Mouse (Mus musculus) retina, adult 2 months (tissue): ENCODE measurements around the gene H2afy.

ENCODE experiments used
- DNase-seq: peaks from one replicate; pipeline ENCODE4 v3.0.0-alpha.2; 2012; ENCODE audit warnings: low read depth, low spot score

Gene H2afy

DNA sequence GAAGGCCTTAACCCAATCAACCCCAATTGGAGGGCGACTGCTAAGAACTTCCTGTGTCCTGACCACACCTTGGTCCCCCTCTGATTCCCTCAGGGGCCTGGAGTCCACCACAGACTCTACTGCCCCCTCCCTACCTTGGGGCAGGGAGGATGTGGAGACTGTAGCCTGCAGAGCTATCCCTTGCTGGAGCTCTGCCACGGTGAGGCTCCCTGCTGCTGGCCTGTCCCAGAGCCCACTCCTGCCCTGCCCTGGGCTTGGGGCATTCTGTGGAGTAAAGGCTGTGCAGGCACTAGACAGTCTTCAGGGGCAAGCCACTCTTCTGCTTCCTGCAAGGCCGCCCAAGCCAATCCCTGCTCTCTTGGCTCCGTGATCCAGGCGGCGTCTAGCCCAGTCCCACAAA lies 24.6 kb downstream of the H2afy start:
- DNase-seq, result no peak

- no peak for DNase-seq
Observed at GRCm38 (mm10) chr13:56110694-56111531, 25.2 kb downstream of the H2afy start.

DNA sequence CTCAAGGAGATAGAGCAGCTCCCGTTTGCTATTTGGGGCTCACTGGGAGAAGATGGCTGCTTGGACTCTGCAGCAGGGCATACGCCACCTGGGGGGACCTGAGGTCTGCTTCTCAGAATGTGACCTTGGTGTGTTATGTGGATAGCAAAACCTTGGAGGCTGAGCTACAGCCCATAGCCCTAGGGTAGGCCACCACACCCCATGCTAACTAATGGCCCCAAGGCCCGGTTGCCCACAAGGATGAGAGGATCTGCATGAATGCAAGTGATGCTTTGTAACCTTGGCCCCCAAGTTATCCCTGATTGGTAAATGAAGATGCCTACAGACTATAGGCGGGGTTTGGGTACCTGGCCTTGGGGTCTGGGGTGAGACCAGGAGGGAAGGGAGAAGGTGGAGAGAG lies 26.5 kb downstream of the H2afy start:
- no peak for DNase-seq

- no peak for DNase-seq
Observed at GRCm38 (mm10) chr13:56108849-56109519, 27.2 kb downstream of the H2afy start.

DNA sequence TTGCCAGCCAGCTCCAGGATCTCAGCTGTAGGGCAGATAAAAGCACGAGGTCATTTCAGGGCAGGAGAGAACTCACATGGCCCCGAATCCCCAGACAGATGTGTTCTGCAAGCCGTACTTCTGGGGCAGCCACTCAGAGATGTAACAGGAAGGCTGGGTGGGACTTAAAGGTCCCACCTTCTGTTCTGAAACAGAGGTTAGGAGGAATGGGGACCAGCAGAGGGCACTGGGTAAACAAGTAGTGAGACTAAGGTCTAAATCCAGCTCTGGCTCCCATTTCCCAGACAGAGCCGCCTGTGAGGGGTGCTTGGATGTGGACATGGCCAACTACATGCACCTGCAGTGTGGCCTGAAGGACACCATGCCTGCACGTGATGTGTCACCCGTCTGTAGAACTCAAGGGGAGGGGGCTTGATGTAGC lies 31.2 kb downstream of the H2afy start:
- DNase-seq, result no peak

- no peak for DNase-seq
Observed at GRCm38 (mm10) chr13:56103796-56104746, 32.1 kb downstream of the H2afy start.

DNA sequence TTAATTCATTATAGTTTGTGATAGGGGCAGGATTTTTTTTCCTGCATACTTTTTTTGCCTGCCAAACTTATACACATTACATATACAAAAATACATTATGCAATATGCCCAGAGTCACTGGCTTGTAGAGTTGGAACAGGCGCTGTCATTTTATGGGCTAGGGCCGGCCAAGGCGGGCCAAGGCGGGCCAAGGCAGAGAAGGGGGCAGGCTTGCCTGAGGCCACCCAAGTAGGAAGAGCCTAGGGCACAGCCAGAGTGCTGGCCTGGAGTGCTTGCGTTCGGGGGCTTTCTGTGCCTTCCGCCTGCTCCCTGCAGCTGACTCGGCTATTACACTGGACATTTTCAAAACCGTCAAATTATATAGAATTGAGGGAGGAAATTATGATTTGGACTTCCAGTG lies 34.0 kb downstream of the H2afy start:
- DNase-seq, result no peak

GRCm38 (mm10) chr13:56095601-56096195 lies 40.5 kb downstream of the H2afy start:
- DNase-seq, result no peak

DNA sequence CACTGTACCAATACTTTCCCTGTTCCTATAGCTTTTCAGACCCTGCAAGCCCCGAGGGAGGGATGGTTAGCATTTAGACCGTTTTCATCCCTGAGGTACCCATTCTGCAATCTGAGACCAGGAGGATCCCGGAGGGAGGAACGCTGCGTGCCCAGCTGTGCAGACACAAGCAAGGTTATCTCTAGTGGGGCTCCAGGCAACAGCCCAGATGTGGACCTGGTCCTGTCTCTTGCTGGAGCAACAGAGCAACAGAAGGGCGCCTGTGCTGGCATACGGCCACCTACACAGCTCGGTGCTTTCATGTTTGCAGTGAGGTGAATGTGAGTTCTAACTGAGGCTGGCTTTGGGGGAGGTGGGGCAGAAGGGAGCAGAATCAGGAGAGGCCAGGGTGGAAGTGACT lies 41.6 kb downstream of the H2afy start:
- DNase-seq, result no peak

DNA sequence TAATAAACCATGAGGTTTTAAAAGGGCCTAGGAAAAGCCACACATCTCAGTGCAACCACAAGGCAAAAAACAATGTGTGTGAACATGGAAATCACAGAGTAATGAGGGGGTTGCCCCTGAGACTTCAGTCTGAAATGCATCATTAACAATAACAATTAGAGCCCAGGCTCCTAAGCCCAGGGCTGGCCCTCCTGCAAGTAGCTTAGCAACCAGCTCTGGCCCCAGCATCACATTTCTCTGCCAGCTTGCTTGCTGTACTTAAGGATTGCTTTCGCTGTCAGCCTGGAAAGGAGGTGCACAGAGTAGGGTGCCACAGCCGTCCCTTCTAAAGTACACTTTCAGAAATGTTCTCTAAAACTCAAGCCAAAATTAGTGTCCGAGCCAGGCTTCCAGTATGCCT lies 42.5 kb downstream of the H2afy start:
- DNase-seq, result no peak

- DNase-seq, result no peak
Observed at GRCm38 (mm10) chr13:56092606-56093005, 43.6 kb downstream of the H2afy start.

DNA sequence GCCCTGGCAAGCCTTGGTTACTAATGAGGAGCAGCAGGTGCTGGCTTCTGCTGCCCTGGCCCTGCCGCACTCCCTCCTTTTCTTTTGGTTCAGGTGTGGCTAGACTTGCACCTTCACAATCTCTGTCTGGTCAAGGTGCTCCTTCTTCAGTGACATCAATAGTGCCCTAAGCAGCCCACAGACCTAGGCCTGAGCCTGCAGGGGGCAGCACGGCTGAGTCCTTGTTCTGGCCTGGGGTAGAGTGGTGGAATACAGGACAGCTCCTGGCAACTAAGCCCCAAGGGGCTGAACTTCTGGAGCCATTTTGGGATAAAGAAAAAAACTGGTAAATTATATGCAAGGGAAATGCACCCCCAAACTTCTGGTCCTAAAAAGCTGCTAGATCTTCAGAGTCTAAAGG lies 45.6 kb downstream of the H2afy start:
- no peak for DNase-seq

GRCm38 (mm10) chr13:56088602-56089001 lies 47.6 kb downstream of the H2afy start:
- no peak for DNase-seq

DNA sequence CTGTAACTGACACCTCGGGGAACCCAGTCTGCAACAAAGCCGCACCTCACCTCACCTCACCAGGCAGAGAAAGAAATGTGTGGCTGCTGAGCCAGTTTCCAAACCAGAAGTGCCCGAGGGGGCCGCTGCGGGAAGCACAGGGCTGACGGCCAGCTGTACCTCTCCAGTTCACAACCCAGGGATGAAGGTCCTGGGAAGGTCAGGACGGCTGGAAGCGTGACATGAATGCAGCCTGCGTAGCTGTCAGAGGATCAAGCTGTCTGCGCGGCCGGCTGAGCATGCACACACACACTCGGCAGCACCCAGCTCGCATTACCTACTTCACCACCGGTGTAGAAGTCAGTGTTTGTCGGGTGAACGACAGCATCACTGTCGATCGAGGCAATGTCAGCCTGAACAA lies 48.2 kb downstream of the H2afy start:
- DNase-seq, result no peak

DNA sequence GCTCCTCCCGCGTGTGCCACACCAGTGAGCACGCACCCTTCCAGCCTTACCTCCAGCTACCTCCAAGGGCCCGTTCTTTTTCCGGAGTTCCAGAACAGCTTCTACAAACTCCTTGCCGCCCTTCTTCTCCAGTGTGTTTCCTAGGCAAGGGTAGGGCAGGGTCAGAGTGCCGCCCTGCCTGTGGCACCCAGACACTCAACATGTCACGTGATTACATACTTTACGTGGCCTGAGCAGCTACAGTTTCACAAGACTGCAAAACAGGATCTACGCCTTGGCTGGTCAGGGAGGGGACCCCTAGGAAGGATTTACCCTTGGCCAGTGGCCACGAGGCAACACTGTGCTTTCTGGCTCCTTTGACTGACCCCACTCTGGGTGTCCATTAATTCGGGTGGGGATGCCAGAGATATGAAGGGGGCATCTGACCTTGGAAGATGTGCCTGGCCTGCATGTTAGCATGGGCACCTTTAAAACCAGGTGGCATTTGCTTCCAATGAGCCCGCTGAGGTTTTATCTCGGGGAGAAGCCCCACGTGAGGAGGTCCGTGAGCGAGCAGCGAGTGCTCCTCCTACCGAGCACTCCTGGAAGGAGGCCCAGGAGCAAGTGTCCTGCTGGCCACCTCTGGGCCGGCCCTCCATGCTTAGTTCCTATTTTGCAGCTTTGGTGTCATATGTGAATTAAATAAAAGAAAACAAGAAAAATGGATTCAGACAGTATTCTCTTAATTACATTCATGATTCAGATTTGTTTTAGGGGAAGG lies 51.8 kb downstream of the H2afy start:
- no peak for DNase-seq

DNA sequence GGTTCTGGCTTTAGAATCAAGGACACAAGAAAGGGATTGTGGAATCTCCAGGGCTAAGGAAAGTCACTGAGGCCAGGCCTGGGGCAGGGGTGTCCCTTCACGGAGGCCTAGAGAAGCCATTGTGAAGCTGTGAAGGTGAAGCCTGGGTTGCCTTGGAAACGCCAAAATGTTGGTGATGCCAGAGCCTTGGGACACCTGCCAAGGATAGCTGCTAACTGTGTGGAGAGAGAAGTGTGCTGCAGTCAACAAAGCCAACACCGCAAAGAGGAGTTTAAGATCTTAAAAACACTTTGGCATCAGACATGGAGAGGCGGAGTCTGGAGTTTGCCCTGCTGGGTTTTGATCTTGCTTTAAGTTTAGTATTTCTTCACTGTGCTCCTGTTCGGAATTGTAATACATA lies 54.5 kb downstream of the H2afy start:
- no peak for DNase-seq

- no peak for DNase-seq
Observed at GRCm38 (mm10) chr13:56079616-56080015, 56.5 kb downstream of the H2afy start.

- DNase-seq, result no peak
Observed at GRCm38 (mm10) chr13:56078724-56079262, 57.4 kb downstream of the H2afy start.

GRCm38 (mm10) chr13:56075930-56076329 lies 60.2 kb downstream of the H2afy start:
- DNase-seq, result no peak

- DNase-seq, result no peak
Observed at GRCm38 (mm10) chr13:56073186-56073585, 63.0 kb downstream of the H2afy start.

- no peak for DNase-seq
Observed at GRCm38 (mm10) chr13:56072268-56072607, 63.9 kb downstream of the H2afy start.
